Mouse (Mus musculus): ENCODE results near the gene Galnt11. TPM values are rescaled to one million over a fixed set of nuclear protein-coding genes. Genes with fewer than 3 reads are reported as not detected.

Gene Galnt11
- total and polyA plus RNA-seq, 3 experiments, result 9.2 to 12.9 (median 10.1) TPM

DNA sequence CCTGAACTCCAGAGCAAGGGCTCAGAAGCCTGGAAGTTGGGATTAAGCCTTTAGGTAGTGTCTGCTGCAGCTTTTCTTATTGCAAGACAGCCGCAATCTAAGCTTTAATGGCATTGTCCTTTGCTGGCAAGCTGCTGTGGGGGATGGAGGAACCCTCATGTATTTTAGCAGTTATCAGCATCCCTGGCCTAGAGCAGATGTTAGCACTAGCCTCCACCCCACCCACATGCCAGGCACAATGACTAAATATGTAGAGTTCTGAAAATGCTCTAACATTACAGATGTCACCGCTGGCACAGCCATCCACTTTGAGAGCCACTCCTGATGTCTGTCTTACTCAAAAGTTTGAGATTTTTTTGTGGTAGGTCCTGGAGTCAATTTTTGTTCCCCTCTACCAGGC lies 35.0 kb downstream of the Galnt11 start:
- Histone ChIP-seq H3K27me3 (replicated peaks) (no peaks in the 10 kb centered on the region), H3K9me3 (replicated peaks; ENCODE audit: low read length) (no peaks in the 10 kb centered on the region), H3K4me1 (ENCODE audit: control insufficient read depth in 1 of 2, insufficient read depth in 2 of 2) (no peaks in the 10 kb centered on the region), H3K27ac (ENCODE audit: insufficient read depth, low read depth) (no peak overlapping the region), H3K4me3 (replicated peaks in 1 of 3; ENCODE audit: low read depth in 2 of 3, low read length in 2 of 3, poor library complexity in 1 of 3) (no peak overlapping the region), H3K36me3 (replicated peaks in 1 of 2; ENCODE audit: control insufficient read depth in 1 of 2, insufficient read depth in 1 of 2, low read length in 1 of 2) (peaks cover 31 to 64% of the 10 kb centered on the region in 2 experiments), H3K9ac (ENCODE audit: insufficient read depth, low read depth) (no peak overlapping the region), H3K79me2 (replicated peaks; ENCODE audit: control insufficient read depth, extremely low read depth, insufficient read depth, poor library complexity, severe bottlenecking) (no peaks in the 10 kb centered on the region), H3K4me2 (ENCODE audit: insufficient read depth, low read depth, poor library complexity, severe bottlenecking) (no peak overlapping the region)
- dilution Hi-C loops (cut with MboI; ENCODE audit: extremely low pct_ligation_motif_present, extremely low pct_unique_long_range_greater_than_20kb, low sequenced_read_pairs), result no loop called here
- TF ChIP-seq ZMIZ1 (IDR thresholded peaks at IDR 0.05; ENCODE audit: low read depth, low read length) (no peak), MXI1 (IDR thresholded peaks at IDR 0.05; ENCODE audit: low read depth, low read length) (no peak), UBTF (IDR thresholded peaks at IDR 0.05; ENCODE audit: low read depth, low read length) (no peak), GABPA (IDR thresholded peaks at IDR 0.05; ENCODE audit: insufficient replicate concordance, low read depth, low read length) (no peak), POLR2AphosphoS2 (IDR thresholded peaks at IDR 0.05; ENCODE audit: low read depth, low read length) (no peak), JUN (IDR thresholded peaks at IDR 0.05; ENCODE audit: insufficient read depth, low read depth, low read length) (no peak), USF2 (conservative IDR thresholded peaks at IDR 0.05; ENCODE audit: low read depth, low read length) (no peak), MAZ (IDR thresholded peaks at IDR 0.05; ENCODE audit: low read depth, low read length) (no peak), BHLHE40 (IDR thresholded peaks at IDR 0.05; ENCODE audit: low read depth, low read length) (no peak), EP300 (IDR thresholded peaks at IDR 0.05; ENCODE audit: low read length) (no peak), TCF12 (IDR thresholded peaks at IDR 0.05; ENCODE audit: low read depth, low read length) (no peak), JUND (conservative IDR thresholded peaks at IDR 0.05; ENCODE audit: low read depth, low read length) (no peak)
- no peak for DNase-seq (ENCODE audit: extremely low read depth)
- in situ Hi-C loops (cut with MboI; ENCODE audit: low pct_ligation_motif_present, low pct_unique_long_range_greater_than_20kb, low sequenced_read_pairs), result no loop called here

DNA sequence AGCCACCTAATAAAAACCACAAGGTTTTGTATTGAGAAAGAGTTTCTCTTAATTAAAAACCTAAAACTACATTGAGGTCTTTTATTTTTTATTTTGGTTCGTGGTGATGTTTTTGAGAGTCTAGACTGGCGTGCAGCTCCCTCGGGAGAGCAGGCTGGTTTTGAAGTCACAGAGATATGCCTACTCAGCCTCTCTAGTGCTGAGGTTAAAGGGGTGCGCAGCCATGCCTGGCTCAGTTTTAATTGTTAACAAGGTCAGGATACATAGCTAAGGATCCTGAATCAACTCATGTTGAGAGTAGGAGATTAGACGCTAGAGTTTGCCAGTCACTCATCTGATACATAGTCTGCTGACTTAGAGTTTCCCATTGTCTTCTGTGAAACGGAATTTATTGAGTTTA lies 39.7 kb downstream of the Galnt11 start:
- no peak overlapping the region for H3K9ac ChIP-seq (ENCODE audit: insufficient read depth, low read depth)
- no peaks in the 10 kb centered on the region for H3K79me2 ChIP-seq (replicated peaks; ENCODE audit: control insufficient read depth, extremely low read depth, insufficient read depth, poor library complexity, severe bottlenecking)
- dilution Hi-C loops (cut with MboI; ENCODE audit: extremely low pct_ligation_motif_present, extremely low pct_unique_long_range_greater_than_20kb, low sequenced_read_pairs), result no loop called here
- H3K4me1 ChIP-seq (ENCODE audit: control insufficient read depth in 1 of 2, insufficient read depth in 2 of 2), result no peaks in the 10 kb centered on the region; a peak in 1 of 4 replicates
- H3K27me3 ChIP-seq (replicated peaks), result no peaks in the 10 kb centered on the region
- in situ Hi-C loops (cut with MboI; ENCODE audit: low pct_ligation_motif_present, low pct_unique_long_range_greater_than_20kb, low sequenced_read_pairs), result loop anchor here (10.0 kb wide), 1 partner anchor 563 kb away; no protein-coding TSS in a partner anchor
- DNase-seq (ENCODE audit: extremely low read depth), result no peak
- no peaks in the 10 kb centered on the region for H3K9me3 ChIP-seq (replicated peaks; ENCODE audit: low read length)
- no peak overlapping the region for H3K4me3 ChIP-seq (replicated peaks in 1 of 3; ENCODE audit: low read depth in 2 of 3, low read length in 2 of 3, poor library complexity in 1 of 3)
- TF ChIP-seq BHLHE40 (IDR thresholded peaks at IDR 0.05; ENCODE audit: low read depth, low read length) (no peak), E2F4 (IDR thresholded peaks at IDR 0.05; ENCODE audit: insufficient replicate concordance, low read depth, low read length) (no peak), MAFK (IDR thresholded peaks at IDR 0.05; ENCODE audit: insufficient replicate concordance, low read length) (no peak), KAT2A (IDR thresholded peaks at IDR 0.05; ENCODE audit: insufficient replicate concordance, low read length) (no peak), MAZ (IDR thresholded peaks at IDR 0.05; ENCODE audit: low read depth, low read length) (no peak), GABPA (IDR thresholded peaks at IDR 0.05; ENCODE audit: insufficient replicate concordance, low read depth, low read length) (no peak), SMC3 (IDR thresholded peaks at IDR 0.05; ENCODE audit: low read depth, low read length) (no peak)
- H3K4me2 ChIP-seq (ENCODE audit: insufficient read depth, low read depth, poor library complexity, severe bottlenecking), result no peak overlapping the region
- H3K27ac ChIP-seq (ENCODE audit: insufficient read depth, low read depth), result no peak overlapping the region
- H3K36me3 ChIP-seq (replicated peaks in 1 of 2; ENCODE audit: control insufficient read depth in 1 of 2, insufficient read depth in 1 of 2, low read length in 1 of 2), result peaks cover 47 to 70% of the 10 kb centered on the region in 2 experiments

Measured in CH12.LX (cell line).